Mouse (Mus musculus) kidney, adult 11 months (tissue): Measurements from ENCODE around the gene P2rx7.
"Not testable (repeated sequence)": the region's sequence is repeated elsewhere in the genome, so short reads cannot be mapped to it uniquely, and the experiment has no call there.

ENCODE experiments used
- DNase-seq: peaks from one replicate; pipeline ENCODE4 v3.0.0; 2022

P2rx7 gene

GRCm38 (mm10) chr5:122647256-122647924 lies 3.7 kb downstream of the P2rx7 start:
- DNase-seq = no peak

GRCm38 (mm10) chr5:122647952-122648374 lies 4.3 kb downstream of the P2rx7 start:
- DNase-seq = not testable (repeated sequence)

GRCm38 (mm10) chr5:122649264-122649663 lies 5.6 kb downstream of the P2rx7 start:
- DNase-seq = no peak

GRCm38 (mm10) chr5:122650100-122650499 lies 6.4 kb downstream of the P2rx7 start:
- no peak for DNase-seq

GRCm38 (mm10) chr5:122652506-122652905 lies 8.8 kb downstream of the P2rx7 start:
- no peak for DNase-seq

- no peak for DNase-seq
These were observed 9.4 kb downstream of the P2rx7 start for GRCm38 (mm10) chr5:122653112-122653445.

GRCm38 (mm10) chr5:122653446-122654267 lies 9.9 kb downstream of the P2rx7 start:
- no peak for DNase-seq

GRCm38 (mm10) chr5:122654268-122654573 lies 10.5 kb downstream of the P2rx7 start:
- DNase-seq = no peak

- DNase-seq = no peak
These were observed 13.1 kb downstream of the P2rx7 start for GRCm38 (mm10) chr5:122656808-122657207.

GRCm38 (mm10) chr5:122662501-122662900 lies 18.8 kb downstream of the P2rx7 start:
- peak; percentile 36 for DNase-seq

- DNase-seq = no peak
These were observed 21.3 kb downstream of the P2rx7 start for GRCm38 (mm10) chr5:122665036-122665435.

- DNase-seq = no peak
These were observed 25.5 kb downstream of the P2rx7 start for GRCm38 (mm10) chr5:122668981-122669897.

GRCm38 (mm10) chr5:122671641-122672040 lies 27.9 kb downstream of the P2rx7 start:
- DNase-seq = peak; percentile 15

- DNase-seq = no peak
These were observed 28.6 kb downstream of the P2rx7 start for GRCm38 (mm10) chr5:122672298-122672697.

GRCm38 (mm10) chr5:122676002-122676401 lies 32.3 kb downstream of the P2rx7 start:
- DNase-seq = no peak

GRCm38 (mm10) chr5:122677983-122678382 lies 34.3 kb downstream of the P2rx7 start:
- no peak for DNase-seq

- DNase-seq = no peak
These were observed 36.2 kb downstream of the P2rx7 start for GRCm38 (mm10) chr5:122679881-122680280.

GRCm38 (mm10) chr5:122681276-122681675 lies 37.6 kb downstream of the P2rx7 start:
- DNase-seq = no peak

- no peak for DNase-seq
These were observed 40.2 kb downstream of the P2rx7 start for GRCm38 (mm10) chr5:122683926-122684325.

GRCm38 (mm10) chr5:122687391-122687790 lies 43.7 kb downstream of the P2rx7 start:
- DNase-seq = no peak

GRCm38 (mm10) chr5:122689153-122689552 lies 45.4 kb downstream of the P2rx7 start:
- no peak for DNase-seq

- DNase-seq = no peak
These were observed 46.8 kb downstream of the P2rx7 start for GRCm38 (mm10) chr5:122690486-122690885.

GRCm38 (mm10) chr5:122693431-122694207 lies 49.9 kb downstream of the P2rx7 start:
- no peak for DNase-seq
